Comparison of ENCODE assay signal across 10 mouse cellular contexts in genomic region chr17:28345271-28345721, GRCm38 (mm10). TPM values are rescaled to one million over a fixed set of nuclear protein-coding genes. Genes with fewer than 3 reads are reported as not detected.
DNase-seq lines count a peak whose midpoint lies in the region; ATAC-seq and TF ChIP-seq lines count a peak whose summit lies in the region.
"Had no signal": no experiment of that assay in that cellular context is flagged by ENCODE, and none has a peak within 500 bp of the region (broad histone marks: within the 10 kb centered on the region; RNA-seq: fewer than 3 reads in every experiment).

No protein-coding gene starts in this region.

- peak overlapping the region; percentile 30 for H3K4me3 ChIP-seq in gastrocnemius, adult 2 months
- peak overlapping the region; percentile 19; the same call in 1 of the 2 replicates for H3K4me3 ChIP-seq in midbrain, embryonic 10.5 days
- H3K4me3 ChIP-seq in midbrain, embryonic 16.5 days (ENCODE audit: low read depth, low read length), result no peak overlapping the region
- peak overlapping the region; percentile 20 for H3K4me3 ChIP-seq in heart, embryonic 16.5 days (ENCODE audit: low read length)
- H3K4me3 ChIP-seq in neural tube, embryonic 14.5 days (ENCODE audit: low read depth, low read length), result no peak overlapping the region

- TF ChIP-seq CTCF in gastrocnemius, adult 2 months (IDR thresholded peaks at IDR 0.05), result no peak

- peaks cover 8% of the 10 kb centered on the region for H3K36me3 ChIP-seq in midbrain, embryonic 10.5 days
- no peaks in the 10 kb centered on the region for H3K36me3 ChIP-seq in midbrain, embryonic 16.5 days (ENCODE audit: control insufficient read depth, insufficient read depth, low read length)
- no peaks in the 10 kb centered on the region for H3K36me3 ChIP-seq in heart, embryonic 16.5 days (ENCODE audit: control insufficient read depth, insufficient read depth)
- no peaks in the 10 kb centered on the region for H3K36me3 ChIP-seq in neural tube, embryonic 14.5 days (ENCODE audit: control insufficient read depth, insufficient read depth, low read length)

- H3K27me3 ChIP-seq in midbrain, embryonic 10.5 days (ENCODE audit: low read depth, poor library complexity, severe bottlenecking), result peaks cover 80% of the 10 kb centered on the region
- H3K27me3 ChIP-seq in midbrain, embryonic 16.5 days (ENCODE audit: control insufficient read depth, insufficient read depth, low read depth, low read length), result no peaks in the 10 kb centered on the region
- no peaks in the 10 kb centered on the region for H3K27me3 ChIP-seq in heart, embryonic 16.5 days (ENCODE audit: control insufficient read depth, insufficient read depth, low read length)
- peaks cover 4% of the 10 kb centered on the region; the same call in 1 of the 2 replicates for H3K27me3 ChIP-seq in neural tube, embryonic 14.5 days (ENCODE audit: control insufficient read depth, insufficient read depth, low read length)

- H3K4me1 ChIP-seq in midbrain, embryonic 10.5 days, result peaks cover 77% of the 10 kb centered on the region
- H3K4me1 ChIP-seq in midbrain, embryonic 16.5 days (ENCODE audit: control insufficient read depth, insufficient read depth, low read length), result peaks cover 6% of the 10 kb centered on the region
- peaks cover 58% of the 10 kb centered on the region for H3K4me1 ChIP-seq in heart, embryonic 16.5 days (ENCODE audit: control insufficient read depth, insufficient read depth, low read length)
- H3K4me1 ChIP-seq in neural tube, embryonic 14.5 days (ENCODE audit: control insufficient read depth, insufficient read depth, low read length), result peaks cover 4% of the 10 kb centered on the region; the same call in 1 of the 2 replicates

- peak overlapping the region; percentile 57 for H3K27ac ChIP-seq in gastrocnemius, adult 2 months
- H3K27ac ChIP-seq in midbrain, embryonic 10.5 days (replicated peaks), result peak overlapping the region; percentile 56
- no peak overlapping the region for H3K27ac ChIP-seq in midbrain, embryonic 16.5 days (ENCODE audit: low read length)
- peak overlapping the region; percentile 79 for H3K27ac ChIP-seq in heart, embryonic 16.5 days (ENCODE audit: low read length)
- no peak overlapping the region for H3K27ac ChIP-seq in neural tube, embryonic 14.5 days (ENCODE audit: low read depth, low read length)

- H3K9ac ChIP-seq in midbrain, embryonic 16.5 days (ENCODE audit: low read depth, low read length), result no peak overlapping the region
- peak overlapping the region; percentile 62 for H3K9ac ChIP-seq in heart, embryonic 16.5 days (ENCODE audit: low read length)
- H3K9ac ChIP-seq in neural tube, embryonic 14.5 days (replicated peaks; ENCODE audit: low read depth, low read length), result 0 out of 2 replicates have a peak overlapping the region, but pooled peaks have one; percentile 11

- H3K9me3 ChIP-seq in midbrain, embryonic 10.5 days (replicated peaks), result no peaks in the 10 kb centered on the region
- H3K9me3 ChIP-seq in midbrain, embryonic 16.5 days (replicated peaks; ENCODE audit: control insufficient read depth, low read length, poor library complexity, severe bottlenecking), result no peaks in the 10 kb centered on the region
- H3K9me3 ChIP-seq in heart, embryonic 16.5 days (replicated peaks; ENCODE audit: control insufficient read depth, low read length), result no peaks in the 10 kb centered on the region
- H3K9me3 ChIP-seq in neural tube, embryonic 14.5 days (ENCODE audit: control insufficient read depth, low read length), result no peaks in the 10 kb centered on the region

- intact Hi-C loops in gastrocnemius, adult 2 months (cut with DNase I), result no loop called here
- intact Hi-C loops in left cerebral cortex, postnatal 25 days (cut with DNase I), result no loop called here

- DNase-seq in gastrocnemius, adult 2 months, result no peak
- DNase-seq in gastrocnemius, adult 18-20 months (ENCODE audit: low spot score), result no peak
- no peak for DNase-seq in midbrain, embryonic 10.5 days (ENCODE audit: low spot score)
- no peak for DNase-seq in cerebellum, postnatal 25 days
- DNase-seq in left cerebral cortex, postnatal 25 days (ENCODE audit: low spot score in 2 of 2), result no peak

- WGBS in midbrain, embryonic 10.5 days, result 6% methylated on average over 8 of the region's 8 CpGs
- 21% methylated on average over 7 of the region's 8 CpGs for WGBS in midbrain, embryonic 16.5 days
- WGBS in heart, embryonic 16.5 days, result 9% methylated on average over 8 of the region's 8 CpGs
- WGBS in neural tube, embryonic 14.5 days, result 18% methylated on average over 8 of the region's 8 CpGs

- no peak for ATAC-seq in midbrain, embryonic 16.5 days
- no peak for ATAC-seq in heart, embryonic 16.5 days (replicated peaks; ENCODE audit: extremely low read depth, insufficient read depth, low FRiP score)
- ATAC-seq in neural tube, embryonic 14.5 days (ENCODE audit: low read depth), result no peak

- H3K4me2 ChIP-seq in midbrain, embryonic 16.5 days (ENCODE audit: low read length), result no peak overlapping the region
- H3K4me2 ChIP-seq in heart, embryonic 16.5 days (ENCODE audit: low read depth, low read length), result peak overlapping the region; percentile 49
- H3K4me2 ChIP-seq in neural tube, embryonic 14.5 days (ENCODE audit: low read depth, low read length), result no peak overlapping the region

RNA-seq across cellular contexts. Expression of gene Tead3, which starts 5.3 kb away (rescaled TPM):
- total RNA-seq in gastrocnemius, adult 2 months (2021), result 1 to 10 TPM; 6.9 to 7.4 TPM
- total RNA-seq in gastrocnemius, adult 18-20 months (2021), result 1 to 10 TPM; 5.3 to 6.9 TPM
- polyA plus RNA-seq in midbrain, embryonic 10.5 days (2016; fragmentation: Nextera tagmentation; extraction: Ambion mirVana), result 5.0 and 5.2 TPM in 2 replicates
- 1.3 and 1.4 TPM in 2 replicates for polyA plus RNA-seq in midbrain, embryonic 16.5 days (2015; fragmentation: Nextera tagmentation; extraction: Ambion mirVana)
- 6.2 and 6.4 TPM in 2 replicates for polyA plus RNA-seq in heart, embryonic 16.5 days (2015; fragmentation: Nextera tagmentation; extraction: Ambion mirVana)
- 1.2 and 1.6 TPM in 2 replicates for polyA plus RNA-seq in neural tube, embryonic 14.5 days (2014; fragmentation: Nextera tagmentation; extraction: Ambion mirVana)
- total RNA-seq in left cerebral cortex, postnatal 25 days (2021), result 1 to 10 TPM; 2.2 to 3.1 TPM

RNA-seq across cellular contexts. Expression of gene Rpl10a, which starts 17.0 kb away (rescaled TPM):
- 100 to 1,000 TPM; 382 to 410 TPM for total RNA-seq in gastrocnemius, adult 2 months (2021)
- 100 to 1,000 TPM; 418 to 419 TPM for total RNA-seq in gastrocnemius, adult 18-20 months (2021)
- 426 and 489 TPM in 2 replicates for polyA plus RNA-seq in midbrain, embryonic 10.5 days (2016; fragmentation: Nextera tagmentation; extraction: Ambion mirVana)
- polyA plus RNA-seq in midbrain, embryonic 16.5 days (2015; fragmentation: Nextera tagmentation; extraction: Ambion mirVana), result 304 and 312 TPM in 2 replicates
- polyA plus RNA-seq in heart, embryonic 16.5 days (2015; fragmentation: Nextera tagmentation; extraction: Ambion mirVana), result 279 and 343 TPM in 2 replicates
- 367 and 407 TPM in 2 replicates for polyA plus RNA-seq in neural tube, embryonic 14.5 days (2014; fragmentation: Nextera tagmentation; extraction: Ambion mirVana)
- 100 to 1,000 TPM; 305 to 310 TPM for total RNA-seq in left cerebral cortex, postnatal 25 days (2021)

RNA-seq across cellular contexts. Expression of gene Tulp1, which starts 19.7 kb away (rescaled TPM):
- total RNA-seq in gastrocnemius, adult 2 months (2021), result not detected
- total RNA-seq in gastrocnemius, adult 18-20 months (2021), result not detected
- polyA plus RNA-seq in midbrain, embryonic 10.5 days (2016; fragmentation: Nextera tagmentation; extraction: Ambion mirVana), result 2.8 and 5.0 TPM in 2 replicates
- polyA plus RNA-seq in midbrain, embryonic 16.5 days (2015; fragmentation: Nextera tagmentation; extraction: Ambion mirVana), result 1.4 and 1.7 TPM in 2 replicates
- 2.1 and 3.1 TPM in 2 replicates for polyA plus RNA-seq in heart, embryonic 16.5 days (2015; fragmentation: Nextera tagmentation; extraction: Ambion mirVana)
- polyA plus RNA-seq in neural tube, embryonic 14.5 days (2014; fragmentation: Nextera tagmentation; extraction: Ambion mirVana), result 0.66 and 0.89 TPM in 2 replicates
- not detected for total RNA-seq in left cerebral cortex, postnatal 25 days (2021)
- total RNA-seq: CH12.LX; left cerebral cortex, postnatal 10 days had no signal

RNA-seq across cellular contexts. Expression of gene Fance, which starts 32.0 kb away (rescaled TPM):
- total RNA-seq in gastrocnemius, adult 2 months (2021), result 10 to 100 TPM in 1 of 2 experiments, 1 to 10 TPM in 1; 9.4 to 11.2 TPM
- total RNA-seq in gastrocnemius, adult 18-20 months (2021), result 10 to 100 TPM; 10.3 to 11.2 TPM
- 28.2 and 30.8 TPM in 2 replicates for polyA plus RNA-seq in midbrain, embryonic 10.5 days (2016; fragmentation: Nextera tagmentation; extraction: Ambion mirVana)
- 25.2 and 26.3 TPM in 2 replicates for polyA plus RNA-seq in midbrain, embryonic 16.5 days (2015; fragmentation: Nextera tagmentation; extraction: Ambion mirVana)
- polyA plus RNA-seq in heart, embryonic 16.5 days (2015; fragmentation: Nextera tagmentation; extraction: Ambion mirVana), result 17.6 and 21.1 TPM in 2 replicates
- 22.7 and 23.5 TPM in 2 replicates for polyA plus RNA-seq in neural tube, embryonic 14.5 days (2014; fragmentation: Nextera tagmentation; extraction: Ambion mirVana)
- 10 to 100 TPM; 24.0 to 25.7 TPM for total RNA-seq in left cerebral cortex, postnatal 25 days (2021)

Comparison
In these comparisons a context has a peak if more than half of its experiments do, and no peak if none do; other contexts are left out.
1. H3K27ac ChIP-seq: peak in gastrocnemius, adult 2 months (single experiment), midbrain, embryonic 10.5 days (single experiment) and heart, embryonic 16.5 days (single experiment); none in midbrain, embryonic 16.5 days (single experiment) and neural tube, embryonic 14.5 days (single experiment).
2. H3K4me3 ChIP-seq: peak in gastrocnemius, adult 2 months (single experiment), midbrain, embryonic 10.5 days (single experiment) and heart, embryonic 16.5 days (single experiment); none in midbrain, embryonic 16.5 days (single experiment) and neural tube, embryonic 14.5 days (single experiment).